Mouse (Mus musculus) heart, postnatal 14 days (tissue): ENCODE data around the gene Amhr2. TPM values are rescaled to one million over a fixed set of nuclear protein-coding genes. Genes with fewer than 3 reads are reported as not detected.

Source experiments
- total RNA-seq, 2 experiments: library from RNA; stranded (reverse); gene quantifications; 2 replicates each; pipeline ENCODE4 v1.2.3; 2021

The Amhr2 gene
- total RNA-seq, 2 experiments from 2014 or later, result 0.66 to 1.0 TPM

Other genes starting within 250 kb of the Amhr2 start
- 10 to 100 TPM; 41.8 to 47.1 TPM for gene Zfp740, start 242.1 kb upstream of the Amhr2 start, total RNA-seq
- gene Csad, start 240.6 kb upstream of the Amhr2 start, total RNA-seq, result 10 to 100 TPM; 21.3 to 23.7 TPM
- gene Itgb7, start 213.4 kb upstream of the Amhr2 start, total RNA-seq, result 1 to 10 TPM; 1.5 to 1.8 TPM
- 10 to 100 TPM; 18.9 to 21.1 TPM for gene Rarg, start 187.8 kb upstream of the Amhr2 start, total RNA-seq
- not detected for gene Gm9918, start 174.8 kb upstream of the Amhr2 start, total RNA-seq
- 10 to 100 TPM; 16.7 to 19.0 TPM for gene Mfsd5, start 165.9 kb upstream of the Amhr2 start, total RNA-seq
- gene Espl1, start 149.1 kb upstream of the Amhr2 start, total RNA-seq, result 1 to 10 TPM; 3.2 to 4.3 TPM
- 100 to 1,000 TPM; 262 to 287 TPM for gene Pfdn5, start 119.3 kb upstream of the Amhr2 start, total RNA-seq
- gene Myg1, start 113.7 kb upstream of the Amhr2 start, total RNA-seq, result 10 to 100 TPM; 21.0 to 24.3 TPM
- 10 to 100 TPM in 1 of 2 experiments, 1 to 10 TPM in 1; 9.5 to 15.2 TPM for gene Aaas, start 94.6 kb upstream of the Amhr2 start, total RNA-seq
- not detected for gene Sp7, start 78.2 kb upstream of the Amhr2 start, total RNA-seq
- gene Sp1, start 39.2 kb upstream of the Amhr2 start, total RNA-seq, result 10 to 100 TPM; 47.5 to 52.3 TPM
- 10 to 100 TPM; 21.1 to 21.7 TPM for gene Prr13, start 13.7 kb downstream of the Amhr2 start, total RNA-seq
- gene Pcbp2, start 25.2 kb downstream of the Amhr2 start, total RNA-seq, result 100 to 1,000 TPM; 479 to 482 TPM
- gene Gm10337, start 58.4 kb downstream of the Amhr2 start, total RNA-seq, result not detected
- gene Map3k12, start 71.7 kb downstream of the Amhr2 start, total RNA-seq, result 1 to 10 TPM; 4.7 to 4.8 TPM
- 10 to 100 TPM; 38.4 to 46.8 TPM for gene Tarbp2, start 72.8 kb downstream of the Amhr2 start, total RNA-seq
- gene Npff, start 79.6 kb downstream of the Amhr2 start, total RNA-seq, result 1 to 10 TPM; 2.7 to 3.5 TPM
- under 1 TPM in 1 of 2 experiments, not detected in 1; 0.83 TPM for gene Gm28047, start 179.7 kb downstream of the Amhr2 start, total RNA-seq
- 10 to 100 TPM; 65.2 to 68.8 TPM for gene Atf7, start 180.1 kb downstream of the Amhr2 start, total RNA-seq
- 10 to 100 TPM; 22.8 to 37.2 TPM for gene Atp5g2, start 227.0 kb downstream of the Amhr2 start, total RNA-seq